Mouse (Mus musculus): Measurements from ENCODE around the gene Gipc2.
"Not testable (repeated sequence)": the region's sequence is repeated elsewhere in the genome, so short reads cannot be mapped to it uniquely, and the experiment has no call there.

The Gipc2 gene

GRCm38 (mm10) chr3:152152483-152152804 lies 13.6 kb downstream of the Gipc2 start:
- DNase-seq = no peak

- DNase-seq = peak; percentile 71 to 72
Measured at GRCm38 (mm10) chr3:152151725-152152482, 14.1 kb downstream of the Gipc2 start.

- peak; percentile 75 to 90 for DNase-seq
Measured at GRCm38 (mm10) chr3:152149863-152150262, 16.2 kb downstream of the Gipc2 start.

- no peak for DNase-seq
Measured at GRCm38 (mm10) chr3:152149449-152149848, 16.6 kb downstream of the Gipc2 start.

GRCm38 (mm10) chr3:152147085-152147831 lies 18.8 kb downstream of the Gipc2 start:
- DNase-seq = no peak

GRCm38 (mm10) chr3:152145186-152145585 lies 20.8 kb downstream of the Gipc2 start:
- no peak for DNase-seq

GRCm38 (mm10) chr3:152142989-152143695 lies 22.9 kb downstream of the Gipc2 start:
- DNase-seq = no peak

- no peak for DNase-seq
Measured at GRCm38 (mm10) chr3:152142146-152142545, 23.9 kb downstream of the Gipc2 start.

- DNase-seq = not testable (repeated sequence)
Measured at GRCm38 (mm10) chr3:152139308-152139707, 26.7 kb downstream of the Gipc2 start.

GRCm38 (mm10) chr3:152136106-152136505 lies 29.9 kb downstream of the Gipc2 start:
- not testable (repeated sequence) for DNase-seq

GRCm38 (mm10) chr3:152133621-152134020 lies 32.4 kb downstream of the Gipc2 start:
- no peak for DNase-seq

GRCm38 (mm10) chr3:152130963-152131362 lies 35.1 kb downstream of the Gipc2 start:
- DNase-seq = no peak

- not testable (repeated sequence) for DNase-seq
Measured at GRCm38 (mm10) chr3:152129426-152129825, 36.6 kb downstream of the Gipc2 start.

GRCm38 (mm10) chr3:152128631-152129030 lies 37.4 kb downstream of the Gipc2 start:
- DNase-seq = no peak

- DNase-seq = no peak
Measured at GRCm38 (mm10) chr3:152127144-152127543, 38.9 kb downstream of the Gipc2 start.

- DNase-seq = peak in 1 of 2 experiments; percentile 25
Measured at GRCm38 (mm10) chr3:152122720-152123119, 43.3 kb downstream of the Gipc2 start.

GRCm38 (mm10) chr3:152122101-152122500 lies 43.9 kb downstream of the Gipc2 start:
- peak; percentile 83 to 85 for DNase-seq

GRCm38 (mm10) chr3:152121169-152122009 lies 44.6 kb downstream of the Gipc2 start:
- no peak for DNase-seq

- no peak for DNase-seq
Measured at GRCm38 (mm10) chr3:152119987-152120386, 46.0 kb downstream of the Gipc2 start.

GRCm38 (mm10) chr3:152117941-152118340 lies 48.1 kb downstream of the Gipc2 start:
- DNase-seq = peak; percentile 38 to 42

- DNase-seq = no peak
Measured at GRCm38 (mm10) chr3:152116140-152116539, 49.9 kb downstream of the Gipc2 start.

- DNase-seq = peak; percentile 93
Measured at GRCm38 (mm10) chr3:152114786-152115185, 51.2 kb downstream of the Gipc2 start.

GRCm38 (mm10) chr3:152114222-152114621 lies 51.8 kb downstream of the Gipc2 start:
- no peak for DNase-seq
